Mouse (Mus musculus) G1E (cell line): ENCODE results near the gene Crlf1. TPM values are rescaled to one million over a fixed set of nuclear protein-coding genes. Genes with fewer than 3 reads are reported as not detected.

Experiments used
- ATAC-seq: 2 replicates; pipeline ENCODE4 v1.8.0; 2016; ENCODE audit warnings: mild to moderate bottlenecking; ENCODE audit not compliant: insufficient number of reproducible peaks, poor library complexity, low FRiP score, severe bottlenecking; ENCODE audit errors: extremely low read depth
- DNase-seq: peaks from one replicate; pipeline ENCODE4 v3.0.0; 2012; ENCODE audit warnings: low spot score
- H3K27me3 ChIP-seq: 2 replicates; pipeline ENCODE4 v1.6.1; 2012; ENCODE audit warnings: mild to moderate bottlenecking, low read length, inconsistent platforms; ENCODE audit not compliant: insufficient read depth
- H3K36me3 ChIP-seq: replicated peaks from 2 replicates; pipeline ENCODE3; 2012; ENCODE audit warnings: mild to moderate bottlenecking, inconsistent platforms
- H3K4me1 ChIP-seq: 2 replicates; pipeline ENCODE4 v1.6.1; 2012; ENCODE audit warnings: low read depth, low read length, inconsistent platforms, mixed read lengths; ENCODE audit not compliant: insufficient read depth
- H3K4me3 ChIP-seq: 2 replicates; pipeline ENCODE4 v1.5.1; 2012; ENCODE audit warnings: low read depth, mild to moderate bottlenecking, inconsistent platforms, low read length, moderate library complexity, mixed read lengths
- H3K9me3 ChIP-seq: replicated peaks from 2 replicates; pipeline ENCODE4 v1.6.1; 2012; ENCODE audit warnings: inconsistent platforms
- CTCF ChIP-seq: IDR thresholded peaks from 2 replicates; pipeline ENCODE4 v1.5.1; 2012; ENCODE audit warnings: low read depth, low read length, inconsistent platforms, mixed read lengths
- GATA1 ChIP-seq: IDR thresholded peaks from 2 replicates; pipeline ENCODE4 v1.6.1; 2012; ENCODE audit warnings: borderline replicate concordance, low read length, inconsistent platforms, mixed read lengths
- GATA2 ChIP-seq: IDR thresholded peaks from 2 replicates; pipeline ENCODE4 v1.6.1; 2012; ENCODE audit warnings: low read depth, low read length, inconsistent platforms, borderline replicate concordance
- POLR2AphosphoS5 ChIP-seq: IDR thresholded peaks from 2 replicates; pipeline ENCODE4 v1.6.1; 2012; ENCODE audit warnings: low read depth, low read length, inconsistent platforms; ENCODE audit not compliant: insufficient replicate concordance
- TAL1 ChIP-seq: conservative IDR thresholded peaks from 2 replicates; pipeline ENCODE4 v1.6.1; 2012; ENCODE audit warnings: low read depth, low read length, inconsistent platforms, mixed read lengths
- polyA plus RNA-seq: library from polyadenylated mRNA; stranded (reverse); fragments of >175 nt; gene quantifications from 2 replicates; pipeline ENCODE4 v1.2.3, GENCODE M21; 2012
- total RNA-seq, 2 experiments: library from RNA; stranded (forward) in 1 of 2; stranded (reverse) in 1 of 2; fragments of 200-1000 nt in 1 of 2; fragments of >200 nt in 1 of 2; fragmentation: Nextera tagmentation in 1 of 2; gene quantifications; 2 replicates each; pipeline ENCODE4 v1.2.3; 2014 to 2017

Crlf1 gene
- total and polyA plus RNA-seq, 3 experiments = not detected

DNA sequence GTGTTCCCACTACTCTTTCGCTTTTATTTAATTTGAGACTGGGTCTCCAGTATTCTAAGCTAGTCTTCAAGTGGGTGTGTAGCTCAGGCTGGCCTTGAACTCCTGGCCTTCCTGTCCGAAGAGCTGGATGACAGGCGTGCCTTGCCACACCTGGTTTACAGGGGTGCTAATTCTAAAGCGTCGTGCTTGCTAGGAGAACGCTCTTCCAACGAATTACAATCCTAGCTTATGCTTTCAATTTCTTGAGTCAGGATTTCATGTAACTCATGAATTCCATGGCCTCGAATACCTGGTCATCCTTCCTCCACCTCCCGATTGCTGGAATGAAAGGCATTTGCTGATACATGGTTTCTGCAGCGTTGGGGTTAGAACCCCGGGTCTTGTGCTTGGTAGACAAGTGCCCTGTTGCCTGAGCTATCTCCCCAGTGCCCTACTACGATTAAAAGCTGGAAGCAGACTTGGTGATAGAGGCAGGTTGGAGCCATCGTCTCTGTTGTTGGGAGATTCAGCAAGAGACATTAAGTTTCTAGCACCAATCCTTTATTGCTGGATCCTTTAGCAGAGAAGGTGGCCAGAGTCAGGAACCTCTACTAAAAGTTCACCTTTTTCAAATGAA lies 35.3 kb downstream of the Crlf1 start:
- H3K4me1 ChIP-seq = peaks cover 73% of the 10 kb centered on the region
- H3K9me3 ChIP-seq = no peaks in the 10 kb centered on the region
- no peak for DNase-seq
- H3K4me3 ChIP-seq = peak overlapping the region; percentile 81
- TF ChIP-seq CTCF (no peak), GATA1 (no peak), TAL1 (no peak), GATA2 (no peak), POLR2AphosphoS5 (no peak)
- H3K27me3 ChIP-seq = no peaks in the 10 kb centered on the region
- peaks cover 47% of the 10 kb centered on the region for H3K36me3 ChIP-seq
- ATAC-seq = no peak

DNA sequence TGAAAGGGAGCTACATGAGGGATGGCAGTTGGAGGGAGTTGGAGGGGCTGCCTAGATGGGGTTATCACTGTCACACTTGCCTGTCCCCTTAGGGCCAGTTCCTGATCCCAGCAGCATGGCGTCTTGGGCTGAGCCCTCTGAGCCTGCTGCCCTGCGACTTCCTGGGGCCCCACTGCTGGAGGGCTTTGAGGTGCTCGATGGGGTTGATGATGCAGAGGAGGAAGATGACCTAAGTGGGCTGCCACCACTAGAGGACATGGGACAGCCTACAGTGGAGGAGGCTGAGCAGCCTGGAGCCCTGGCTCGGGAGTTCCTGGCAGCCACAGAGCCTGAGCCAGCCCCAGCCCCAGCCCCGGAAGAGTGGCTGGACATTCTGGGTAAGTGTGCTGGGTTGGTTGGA lies 36.3 kb downstream of the Crlf1 start:
- Histone ChIP-seq H3K9me3 (no peaks in the 10 kb centered on the region), H3K27me3 (no peaks in the 10 kb centered on the region), H3K36me3 (peaks cover 56% of the 10 kb centered on the region), H3K4me1 (peaks cover 72% of the 10 kb centered on the region), H3K4me3 (peak overlapping the region; percentile 81)
- no peak for TF ChIP-seq TAL1
- TF ChIP-seq CTCF = no peak
- no peak for TF ChIP-seq GATA2
- ATAC-seq = peak; percentile 56
- peak; percentile 63 for DNase-seq

DNA sequence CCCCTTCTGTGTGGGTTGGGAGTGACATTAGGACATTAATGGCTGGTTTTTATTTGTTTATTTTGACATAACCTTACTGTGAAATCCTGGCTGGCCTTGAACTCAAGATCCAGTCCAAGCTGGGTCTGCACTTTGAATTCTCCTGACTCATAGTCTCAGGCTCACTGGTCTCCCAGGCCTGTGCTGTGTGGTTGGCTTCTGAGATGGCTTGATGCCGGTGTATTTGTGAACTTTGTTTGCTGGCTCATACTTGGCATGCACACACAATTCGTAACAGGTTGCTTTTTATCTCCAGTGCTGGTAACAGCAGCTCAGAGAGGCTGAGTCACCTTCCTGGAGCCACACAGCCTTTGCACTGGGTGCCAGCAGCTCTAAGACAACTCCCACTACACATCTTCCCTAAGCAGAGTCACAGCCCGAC lies 36.8 kb downstream of the Crlf1 start:
- Histone ChIP-seq H3K36me3 (peaks cover 61% of the 10 kb centered on the region), H3K4me1 (peaks cover 72% of the 10 kb centered on the region), H3K9me3 (no peaks in the 10 kb centered on the region), H3K27me3 (no peaks in the 10 kb centered on the region), H3K4me3 (peak overlapping the region; percentile 81; the same call in 1 of the 2 replicates)
- TF ChIP-seq GATA2 (no peak), CTCF (no peak), GATA1 (no peak), TAL1 (no peak), POLR2AphosphoS5 (no peak)
- no peak for DNase-seq
- ATAC-seq = no peak

DNA sequence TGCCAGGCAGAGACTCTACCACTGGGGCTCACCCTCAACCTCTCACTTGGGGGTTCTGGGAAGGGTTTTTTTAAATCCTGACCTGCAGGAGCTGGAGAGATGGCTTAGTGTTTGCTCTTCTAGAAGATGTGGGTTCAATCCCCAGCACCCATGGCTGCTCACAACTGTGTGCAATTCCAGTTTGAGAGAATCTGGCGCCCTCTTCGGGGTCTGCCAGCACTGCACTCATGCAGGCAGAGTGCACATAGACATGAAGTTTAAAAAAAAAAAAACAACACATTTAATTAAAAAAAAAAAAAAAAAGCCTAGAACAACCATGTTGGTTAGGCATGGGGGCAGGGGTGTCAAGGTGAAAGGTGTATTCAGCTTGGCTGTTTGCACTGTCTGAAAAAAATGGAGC lies 37.4 kb downstream of the Crlf1 start:
- peaks cover 70% of the 10 kb centered on the region for H3K4me1 ChIP-seq
- TF ChIP-seq POLR2AphosphoS5 = no peak
- no peaks in the 10 kb centered on the region for H3K9me3 ChIP-seq
- DNase-seq = no peak
- no peak for ATAC-seq
- peaks cover 63% of the 10 kb centered on the region for H3K36me3 ChIP-seq
- no peak overlapping the region for H3K4me3 ChIP-seq
- H3K27me3 ChIP-seq = no peaks in the 10 kb centered on the region

DNA sequence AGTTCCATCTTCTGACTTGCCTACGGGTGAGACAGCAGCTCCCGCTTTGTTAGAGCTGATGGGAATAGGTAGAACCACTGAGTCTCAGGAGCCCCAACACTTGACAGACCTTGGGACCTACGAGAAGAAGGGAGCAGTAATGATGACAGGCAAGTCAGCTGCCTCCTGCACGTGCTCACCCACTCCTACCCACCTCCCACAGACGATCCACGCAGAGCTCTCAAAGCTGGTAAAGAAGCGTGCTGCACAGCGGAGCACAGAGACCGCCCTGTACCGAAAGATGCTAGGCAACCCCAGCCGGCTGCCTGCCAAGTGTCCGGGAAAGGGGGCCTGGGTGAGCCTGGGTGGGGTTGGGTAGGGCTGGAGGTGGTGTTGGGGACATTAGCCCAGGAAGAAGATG lies 41.3 kb downstream of the Crlf1 start:
- Histone ChIP-seq H3K9me3 (no peaks in the 10 kb centered on the region), H3K4me1 (peaks cover 65% of the 10 kb centered on the region), H3K4me3 (no peak overlapping the region), H3K36me3 (peaks cover 86% of the 10 kb centered on the region), H3K27me3 (no peaks in the 10 kb centered on the region)
- no peak for ATAC-seq
- no peak for TF ChIP-seq TAL1
- TF ChIP-seq POLR2AphosphoS5 = no peak
- TF ChIP-seq CTCF = no peak
- TF ChIP-seq GATA2 = no peak
- no peak for TF ChIP-seq GATA1
- no peak for DNase-seq

DNA sequence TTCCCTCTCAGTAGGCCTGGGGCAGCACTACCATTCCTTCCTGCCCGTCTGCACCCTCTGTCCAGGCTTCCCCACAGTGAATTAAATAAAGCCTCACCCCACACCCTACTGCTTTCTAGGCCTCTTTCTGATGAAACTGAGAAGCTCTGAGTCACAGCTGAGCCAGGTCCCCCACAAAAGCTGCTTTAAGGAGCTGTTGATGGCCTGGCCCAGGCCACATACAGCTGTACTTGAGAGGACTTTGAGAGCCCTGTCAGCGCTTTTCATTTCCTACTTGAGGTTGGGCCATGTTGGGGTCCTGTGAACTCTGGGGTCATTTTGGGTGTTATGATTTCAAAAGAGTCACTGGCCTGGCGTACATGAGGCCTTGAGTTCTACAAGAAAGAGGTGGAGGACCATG lies 42.3 kb downstream of the Crlf1 start:
- Histone ChIP-seq H3K36me3 (peaks cover 77% of the 10 kb centered on the region), H3K4me3 (no peak overlapping the region), H3K4me1 (peaks cover 60% of the 10 kb centered on the region), H3K27me3 (no peaks in the 10 kb centered on the region), H3K9me3 (no peaks in the 10 kb centered on the region)
- no peak for ATAC-seq
- TF ChIP-seq GATA2 = no peak
- TF ChIP-seq GATA1 = no peak
- TF ChIP-seq TAL1 = no peak
- no peak for TF ChIP-seq POLR2AphosphoS5
- TF ChIP-seq CTCF = no peak
- DNase-seq = no peak

DNA sequence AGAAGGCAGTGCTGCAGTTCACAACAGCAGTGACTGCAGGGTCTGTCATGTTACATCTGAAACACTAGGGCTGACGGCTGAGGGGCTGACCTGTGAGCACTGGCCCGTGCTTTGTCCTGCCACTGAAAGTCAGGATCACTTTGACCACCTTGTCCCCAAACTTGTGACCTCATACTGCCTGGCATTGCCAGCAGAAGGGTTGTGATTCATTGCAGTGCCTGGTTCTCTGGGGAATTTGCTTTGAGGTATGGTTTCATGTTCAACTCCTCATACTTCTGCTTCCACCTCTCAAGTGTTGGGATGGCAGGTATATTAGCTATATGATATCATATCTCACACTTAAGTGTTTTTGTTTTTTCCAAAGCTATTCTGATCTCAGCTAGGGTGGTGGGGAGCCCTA lies 42.7 kb downstream of the Crlf1 start:
- DNase-seq (no peak), ATAC-seq (no peak)
- peaks cover 73% of the 10 kb centered on the region for H3K36me3 ChIP-seq
- TF ChIP-seq POLR2AphosphoS5 (no peak), TAL1 (no peak), CTCF (no peak), GATA1 (no peak), GATA2 (no peak)
- H3K4me1 ChIP-seq = peaks cover 61% of the 10 kb centered on the region
- no peaks in the 10 kb centered on the region for H3K9me3 ChIP-seq
- no peaks in the 10 kb centered on the region for H3K27me3 ChIP-seq
- H3K4me3 ChIP-seq = no peak overlapping the region
